Mouse (Mus musculus) lung, embryonic 16.5 days (tissue): ENCODE measurements around the gene Map1a. TPM values are rescaled to one million over a fixed set of nuclear protein-coding genes. Genes with fewer than 3 reads are reported as not detected.

ENCODE experiments used
- ATAC-seq: fragments of 200-750 bp; cut with Nextera tagmentation; 2 replicates; pipeline ENCODE4 v1.8.0; 2017; ENCODE audit warnings: low read depth, mild to moderate bottlenecking, moderate library complexity
- H3K27ac ChIP-seq: fragments of 300-500 bp; sonication (generic); 2 replicates; pipeline ENCODE4 v1.5.1; 2014; ENCODE audit warnings: mild to moderate bottlenecking, control low read depth, low read length
- H3K27me3 ChIP-seq: fragments of 300-500 bp; sonication (generic); 2 replicates; pipeline ENCODE4 v1.6.1; 2014; ENCODE audit warnings: low read depth, low read length, mixed read lengths; ENCODE audit not compliant: control insufficient read depth, insufficient read depth
- H3K36me3 ChIP-seq: fragments of 300-500 bp; sonication (generic); 2 replicates; pipeline ENCODE4 v1.6.1; 2014; ENCODE audit warnings: low read length; ENCODE audit not compliant: control insufficient read depth, insufficient read depth
- H3K4me1 ChIP-seq: fragments of 300-500 bp; sonication (generic); replicated peaks from 2 replicates; pipeline ENCODE4 v1.6.1; 2014; ENCODE audit warnings: low read length, mixed read lengths; ENCODE audit not compliant: control insufficient read depth, insufficient read depth
- H3K4me2 ChIP-seq: fragments of 300-500 bp; sonication (generic); 2 replicates; pipeline ENCODE4 v1.6.1; 2014; ENCODE audit warnings: low read depth, low read length, control low read depth
- H3K4me3 ChIP-seq: fragments of 300-500 bp; sonication (generic); 2 replicates; pipeline ENCODE4 v1.5.1; 2014; ENCODE audit warnings: mild to moderate bottlenecking, low read length, control low read depth
- H3K9ac ChIP-seq: fragments of 300-500 bp; sonication (generic); 2 replicates; pipeline ENCODE4 v1.6.1; 2014; ENCODE audit warnings: low read length, control low read depth
- H3K9me3 ChIP-seq: fragments of 300-500 bp; sonication (generic); 2 replicates; pipeline ENCODE4 v1.6.1; 2016; ENCODE audit warnings: low read length; ENCODE audit not compliant: control insufficient read depth
- WGBS: fragments of 180-500 bp; shearing (Covaris S2); extraction: QIAGEN DNeasy Blood & Tissue Kit; methylation state at CpG from one replicate; pipeline ENCODE4 v1.1.7; 2014; 5-methylcytosine and 5-hydroxymethylcytosine counted together
- polyA plus RNA-seq: library from polyadenylated mRNA; unstranded; fragments of >200 nt; fragmentation: Nextera tagmentation; extraction: Ambion mirVana; gene quantifications from 2 replicates; pipeline ENCODE4 v1.2.1, GENCODE M21; 2015

The Map1a gene
- polyA plus RNA-seq, 1 experiment from 2014 or later = 2.4 TPM

GRCm38 (mm10) chr2:121289730-121290540, 535 bp downstream of the Map1a start:
- ATAC-seq = no peak
- H3K27ac ChIP-seq = no peak overlapping the region
- WGBS = 4% methylated on average over 36 of the region's 36 CpGs
- peak overlapping the region; percentile 25; the same call in 1 of the 2 replicates for H3K9ac ChIP-seq
- H3K36me3 ChIP-seq = no peaks in the 10 kb centered on the region
- peaks cover 21% of the 10 kb centered on the region for H3K4me1 ChIP-seq
- H3K9me3 ChIP-seq = no peaks in the 10 kb centered on the region
- peak overlapping the region; percentile 90 for H3K4me2 ChIP-seq
- H3K4me3 ChIP-seq = peak overlapping the region; percentile 57
- peaks cover 21% of the 10 kb centered on the region for H3K27me3 ChIP-seq

GRCm38 (mm10) chr2:121292316-121293013, 3.1 kb downstream of the Map1a start:
- Histone ChIP-seq H3K27me3 (peaks cover 26% of the 10 kb centered on the region), H3K4me3 (no peak overlapping the region), H3K9ac (no peak overlapping the region), H3K4me2 (no peak overlapping the region), H3K4me1 (peaks cover 38% of the 10 kb centered on the region), H3K36me3 (no peaks in the 10 kb centered on the region), H3K9me3 (no peaks in the 10 kb centered on the region), H3K27ac (no peak overlapping the region)
- WGBS = 63% methylated on average over 5 of the region's 5 CpGs
- no peak for ATAC-seq

- Histone ChIP-seq H3K4me3 (no peak overlapping the region), H3K4me1 (peaks cover 33% of the 10 kb centered on the region), H3K27me3 (peaks cover 24% of the 10 kb centered on the region), H3K27ac (no peak overlapping the region), H3K9me3 (no peaks in the 10 kb centered on the region), H3K9ac (peak overlapping the region; percentile 24), H3K4me2 (peak overlapping the region; percentile 71), H3K36me3 (no peaks in the 10 kb centered on the region)
- 24% methylated on average over 4 of the region's 4 CpGs for WGBS
- ATAC-seq = no peak; the same call in 1 of the 2 replicates
Observed at GRCm38 (mm10) chr2:121294182-121294581, 4.8 kb downstream of the Map1a start.

GRCm38 (mm10) chr2:121294753-121295607, 5.6 kb downstream of the Map1a start:
- no peaks in the 10 kb centered on the region for H3K9me3 ChIP-seq
- peak overlapping the region; percentile 53 for H3K4me3 ChIP-seq
- H3K4me1 ChIP-seq = peaks cover 29% of the 10 kb centered on the region
- H3K36me3 ChIP-seq = no peaks in the 10 kb centered on the region
- ATAC-seq = peak; percentile 85
- WGBS = 2% methylated on average over 18 of the region's 18 CpGs
- H3K27me3 ChIP-seq = peaks cover 19% of the 10 kb centered on the region
- H3K4me2 ChIP-seq = peak overlapping the region; percentile 71
- no peak overlapping the region for H3K27ac ChIP-seq
- peak overlapping the region; percentile 58 for H3K9ac ChIP-seq

- H3K4me3 ChIP-seq = peak overlapping the region; percentile 53
- H3K9ac ChIP-seq = peak overlapping the region; percentile 58
- peaks cover 28% of the 10 kb centered on the region for H3K4me1 ChIP-seq
- 0% methylated on average over 14 of the region's 15 CpGs for WGBS
- H3K27me3 ChIP-seq = peaks cover 11% of the 10 kb centered on the region; the same call in 1 of the 2 replicates
- peak; percentile 29 for ATAC-seq
- no peaks in the 10 kb centered on the region for H3K36me3 ChIP-seq
- peak overlapping the region; percentile 71 for H3K4me2 ChIP-seq
- H3K9me3 ChIP-seq = no peaks in the 10 kb centered on the region
- H3K27ac ChIP-seq = no peak overlapping the region
Observed at GRCm38 (mm10) chr2:121295608-121296571, 6.5 kb downstream of the Map1a start.

GRCm38 (mm10) chr2:121296754-121297231, 7.4 kb downstream of the Map1a start:
- Histone ChIP-seq H3K4me1 (peaks cover 28% of the 10 kb centered on the region), H3K36me3 (no peaks in the 10 kb centered on the region), H3K27ac (no peak overlapping the region), H3K27me3 (peaks cover 5% of the 10 kb centered on the region; the same call in 1 of the 2 replicates), H3K9me3 (no peaks in the 10 kb centered on the region), H3K4me2 (peak overlapping the region; percentile 71), H3K9ac (no peak overlapping the region), H3K4me3 (peak overlapping the region; percentile 53; the same call in 1 of the 2 replicates)
- ATAC-seq = no peak
- 13% methylated on average over 6 of the region's 6 CpGs for whole genome bisulfite sequencing

GRCm38 (mm10) chr2:121297701-121298100, 8.3 kb downstream of the Map1a start:
- no peak overlapping the region for H3K4me2 ChIP-seq
- WGBS = 20% methylated on average over 9 of the region's 9 CpGs
- no peaks in the 10 kb centered on the region for H3K36me3 ChIP-seq
- peaks cover 28% of the 10 kb centered on the region for H3K4me1 ChIP-seq
- no peaks in the 10 kb centered on the region for H3K9me3 ChIP-seq
- H3K4me3 ChIP-seq = no peak overlapping the region
- peaks cover 5% of the 10 kb centered on the region; the same call in 1 of the 2 replicates for H3K27me3 ChIP-seq
- ATAC-seq = no peak
- no peak overlapping the region for H3K27ac ChIP-seq
- no peak overlapping the region for H3K9ac ChIP-seq

- Histone ChIP-seq H3K9me3 (no peaks in the 10 kb centered on the region), H3K27ac (no peak overlapping the region), H3K4me3 (no peak overlapping the region), H3K4me2 (no peak overlapping the region), H3K4me1 (peaks cover 28% of the 10 kb centered on the region), H3K9ac (no peak overlapping the region), H3K27me3 (peaks cover 5% of the 10 kb centered on the region; the same call in 1 of the 2 replicates), H3K36me3 (no peaks in the 10 kb centered on the region)
- WGBS = 9% methylated on average over 8 of the region's 8 CpGs
- no peak; the same call in 1 of the 2 replicates for ATAC-seq
Observed at GRCm38 (mm10) chr2:121298131-121298530, 8.7 kb downstream of the Map1a start.
